Mouse (Mus musculus): Measurements from ENCODE around the gene Gzmk. TPM values are rescaled to one million over a fixed set of nuclear protein-coding genes. Genes with fewer than 3 reads are reported as not detected.

The Gzmk gene
- polyA plus RNA-seq, 1 experiment: not detected

DNA sequence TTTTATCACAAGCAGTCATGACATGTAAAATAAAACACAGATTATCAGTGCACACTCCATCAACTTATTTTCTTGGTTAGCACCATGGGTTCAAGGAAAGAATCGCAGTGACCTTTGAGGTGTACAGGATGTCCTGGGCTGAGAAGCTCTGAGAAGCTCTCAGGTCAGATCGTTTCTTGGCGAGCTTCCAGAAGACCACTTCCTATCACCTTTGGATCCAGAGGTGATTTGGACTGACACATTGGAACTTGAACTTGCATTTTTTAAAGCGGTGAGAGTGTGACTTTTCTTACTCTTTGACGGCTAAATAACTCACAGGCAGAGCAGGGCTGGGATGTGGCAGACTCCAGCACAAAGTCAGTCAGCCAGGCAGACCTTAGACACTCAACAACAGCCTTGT lies 20.4 kb downstream of the Gzmk start:
- Histone ChIP-seq H3K4me1 (peaks cover 4% of the 10 kb centered on the region; the same call in 1 of the 2 replicates), H3K4me3 (replicated peaks) (no peak overlapping the region), H3K9me3 (peaks cover 6% of the 10 kb centered on the region; the same call in 1 of the 2 replicates), H3K36me3 (replicated peaks; ENCODE audit: low read length) (no peaks in the 10 kb centered on the region), H3K27me3 (replicated peaks) (peaks cover 12% of the 10 kb centered on the region)
- no peak for TF ChIP-seq FLI1 (IDR thresholded peaks at IDR 0.05; ENCODE audit: low read length)
- no peak for TF ChIP-seq GATA1 (IDR thresholded peaks at IDR 0.05; ENCODE audit: borderline replicate concordance, low read length)

DNA sequence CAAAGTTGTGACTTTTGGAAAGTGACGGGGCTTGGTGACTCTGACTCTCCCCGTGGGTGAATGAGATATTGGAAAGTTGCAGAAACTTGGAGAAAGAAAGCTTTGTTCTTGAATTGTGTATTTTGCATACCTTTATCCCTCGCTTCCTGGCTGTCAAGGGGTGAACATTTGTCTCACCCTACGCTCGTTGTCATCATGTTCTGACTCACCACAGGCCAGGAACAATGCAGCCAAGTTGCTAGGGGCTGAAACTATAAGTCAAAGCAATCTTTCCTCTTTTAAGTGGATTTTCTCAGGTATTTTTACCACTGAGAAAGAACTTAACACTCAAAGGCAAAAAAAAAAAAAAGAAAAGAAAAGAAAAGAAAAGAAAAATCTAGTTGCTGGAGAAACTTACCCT lies 22.6 kb downstream of the Gzmk start:
- TF ChIP-seq FLI1 (IDR thresholded peaks at IDR 0.05; ENCODE audit: low read length): no peak
- TF ChIP-seq GATA1 (IDR thresholded peaks at IDR 0.05; ENCODE audit: borderline replicate concordance, low read length): no peak
- no peaks in the 10 kb centered on the region for H3K36me3 ChIP-seq (replicated peaks; ENCODE audit: low read length)
- H3K4me1 ChIP-seq: peaks cover 2% of the 10 kb centered on the region; the same call in 1 of the 2 replicates
- H3K27me3 ChIP-seq (replicated peaks): no peaks in the 10 kb centered on the region
- no peak overlapping the region for H3K4me3 ChIP-seq (replicated peaks)
- 0 out of 2 replicates have a peak, but pooled peaks cover 2% of the 10 kb centered on the region for H3K9me3 ChIP-seq

DNA sequence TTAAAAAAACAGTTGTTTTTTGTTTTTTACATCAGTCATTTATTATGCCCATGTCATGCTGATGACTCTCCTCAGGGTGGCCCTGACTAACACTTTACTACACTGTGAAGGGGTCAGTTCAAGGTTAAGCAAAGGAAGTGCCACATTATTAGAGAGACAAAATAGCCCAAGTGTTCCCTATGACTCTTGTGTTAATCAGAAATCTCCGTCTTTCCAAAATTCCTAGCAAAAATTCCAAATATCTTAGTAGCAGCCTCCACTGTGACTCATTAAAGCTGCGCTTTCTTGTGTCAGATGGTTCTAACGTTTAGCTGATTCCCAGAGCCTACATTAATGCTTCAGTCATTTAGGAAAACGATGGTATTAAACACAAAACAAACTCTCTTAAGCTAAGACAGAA lies 23.5 kb downstream of the Gzmk start:
- TF ChIP-seq GATA1 (IDR thresholded peaks at IDR 0.05; ENCODE audit: borderline replicate concordance, low read length) (no peak), FLI1 (IDR thresholded peaks at IDR 0.05; ENCODE audit: low read length) (no peak)
- Histone ChIP-seq H3K27me3 (replicated peaks) (no peaks in the 10 kb centered on the region), H3K9me3 (no peaks in the 10 kb centered on the region), H3K4me3 (replicated peaks) (no peak overlapping the region), H3K36me3 (replicated peaks; ENCODE audit: low read length) (no peaks in the 10 kb centered on the region), H3K4me1 (peaks cover 9% of the 10 kb centered on the region; the same call in 1 of the 2 replicates)

DNA sequence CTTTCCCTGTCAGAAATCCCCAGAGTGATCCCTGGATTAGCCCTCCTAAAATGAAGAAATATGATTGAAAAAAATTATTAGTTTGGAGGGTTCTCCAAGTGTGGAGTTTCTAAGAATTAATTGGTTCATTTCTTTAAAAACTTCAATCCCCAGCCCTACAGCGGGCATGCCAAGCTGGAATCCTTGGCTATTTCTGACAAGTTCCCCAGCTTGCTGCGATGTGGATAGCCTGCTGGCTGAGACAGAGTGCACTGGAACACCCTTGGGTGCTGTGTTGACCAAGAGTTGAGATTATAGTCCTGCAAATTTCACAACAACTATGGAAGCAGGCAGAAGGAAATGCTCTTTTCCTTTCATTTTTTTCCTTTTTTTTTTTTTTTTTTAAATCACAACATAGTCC lies 24.1 kb downstream of the Gzmk start:
- Histone ChIP-seq H3K9me3 (no peaks in the 10 kb centered on the region), H3K36me3 (replicated peaks; ENCODE audit: low read length) (no peaks in the 10 kb centered on the region), H3K4me1 (peaks cover 9% of the 10 kb centered on the region; the same call in 1 of the 2 replicates), H3K27me3 (replicated peaks) (no peaks in the 10 kb centered on the region), H3K4me3 (replicated peaks) (no peak overlapping the region)
- TF ChIP-seq GATA1 (IDR thresholded peaks at IDR 0.05; ENCODE audit: borderline replicate concordance, low read length) (no peak), FLI1 (IDR thresholded peaks at IDR 0.05; ENCODE audit: low read length) (no peak)

DNA sequence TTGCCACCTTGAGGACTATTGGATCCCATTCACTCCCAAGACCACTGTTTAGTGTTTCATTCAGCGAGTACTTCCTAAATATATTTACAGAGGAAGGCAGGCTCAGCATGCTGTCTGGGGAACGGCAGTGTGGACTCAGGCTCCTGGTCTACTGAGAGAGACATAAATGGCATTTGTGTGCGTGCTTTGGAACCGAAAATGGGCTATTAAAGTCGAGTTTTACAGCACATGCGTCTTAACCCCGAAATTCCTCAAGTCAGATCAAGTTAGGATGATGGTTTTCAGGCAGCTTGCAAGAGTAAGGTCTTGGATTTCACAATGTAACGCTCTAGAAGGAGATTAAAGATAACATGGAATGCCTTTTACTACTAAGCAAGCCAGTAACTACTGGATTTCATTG lies 25.0 kb downstream of the Gzmk start:
- Histone ChIP-seq H3K4me1 (peaks cover 9% of the 10 kb centered on the region; the same call in 1 of the 2 replicates), H3K9me3 (no peaks in the 10 kb centered on the region), H3K27me3 (replicated peaks) (no peaks in the 10 kb centered on the region), H3K4me3 (replicated peaks) (no peak overlapping the region), H3K36me3 (replicated peaks; ENCODE audit: low read length) (no peaks in the 10 kb centered on the region)
- TF ChIP-seq FLI1 (IDR thresholded peaks at IDR 0.05; ENCODE audit: low read length) (no peak), GATA1 (IDR thresholded peaks at IDR 0.05; ENCODE audit: borderline replicate concordance, low read length) (no peak)

DNA sequence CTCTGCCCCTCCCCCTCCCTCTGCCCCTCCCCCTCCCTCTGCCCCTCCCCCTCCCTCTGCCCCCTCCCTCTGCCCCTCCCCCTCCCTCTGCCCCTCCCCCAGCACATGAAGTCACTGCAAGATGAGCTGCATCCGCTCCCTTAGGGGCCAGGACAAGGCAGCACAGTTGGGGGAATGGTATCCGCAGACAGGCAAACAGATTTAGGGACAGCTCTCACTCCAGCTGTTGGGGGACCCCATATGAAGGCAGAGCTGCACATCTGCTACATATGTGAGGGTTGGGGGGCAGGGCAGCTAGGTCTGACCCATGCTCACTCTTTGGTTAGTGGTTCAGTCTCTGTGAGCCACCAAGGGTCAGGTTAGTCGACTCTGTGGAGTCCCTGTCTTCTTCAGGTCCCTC lies 26.4 kb downstream of the Gzmk start:
- Histone ChIP-seq H3K9me3 (no peaks in the 10 kb centered on the region), H3K27me3 (replicated peaks) (no peaks in the 10 kb centered on the region), H3K36me3 (replicated peaks; ENCODE audit: low read length) (no peaks in the 10 kb centered on the region), H3K4me3 (replicated peaks) (no peak overlapping the region), H3K4me1 (peaks cover 9% of the 10 kb centered on the region; the same call in 1 of the 2 replicates)
- TF ChIP-seq FLI1 (IDR thresholded peaks at IDR 0.05; ENCODE audit: low read length): no peak

DNA sequence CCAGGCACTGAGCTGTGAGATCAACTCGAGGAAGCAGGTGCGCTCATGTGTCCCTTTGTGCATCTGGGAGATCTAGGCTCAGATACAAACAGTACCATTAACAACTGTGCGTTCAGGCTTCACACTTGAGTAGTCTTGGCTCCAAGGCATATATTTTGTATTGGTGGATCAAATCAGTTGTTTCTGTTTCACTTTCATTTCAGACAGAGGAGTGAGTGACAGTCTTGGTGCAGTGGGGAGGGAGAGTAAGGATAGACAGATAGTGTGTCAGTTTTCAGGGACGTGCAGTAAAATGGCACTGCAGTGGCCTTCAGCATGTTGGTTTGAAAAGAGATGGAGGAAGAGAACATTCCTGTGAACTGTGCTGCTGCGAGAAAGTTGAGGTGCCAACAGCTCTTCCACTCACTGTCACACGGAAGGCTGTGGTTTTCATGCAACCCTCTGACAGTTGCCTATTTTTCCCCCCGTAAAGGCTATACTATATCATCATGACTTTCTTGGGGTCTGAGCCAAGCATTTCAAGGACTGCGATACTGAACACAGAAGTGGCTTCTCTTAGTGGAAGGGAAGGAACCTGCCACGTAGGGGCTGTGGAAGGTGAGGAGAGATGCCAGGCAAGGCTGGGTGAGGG lies 27.7 kb downstream of the Gzmk start:
- Histone ChIP-seq H3K9me3 (no peaks in the 10 kb centered on the region), H3K36me3 (replicated peaks; ENCODE audit: low read length) (no peaks in the 10 kb centered on the region), H3K4me1 (peaks cover 9% of the 10 kb centered on the region; the same call in 1 of the 2 replicates), H3K4me3 (replicated peaks) (peak overlapping the region; percentile 86), H3K27me3 (replicated peaks) (no peaks in the 10 kb centered on the region)
- TF ChIP-seq GATA1 (IDR thresholded peaks at IDR 0.05; ENCODE audit: borderline replicate concordance, low read length): no peak

DNA sequence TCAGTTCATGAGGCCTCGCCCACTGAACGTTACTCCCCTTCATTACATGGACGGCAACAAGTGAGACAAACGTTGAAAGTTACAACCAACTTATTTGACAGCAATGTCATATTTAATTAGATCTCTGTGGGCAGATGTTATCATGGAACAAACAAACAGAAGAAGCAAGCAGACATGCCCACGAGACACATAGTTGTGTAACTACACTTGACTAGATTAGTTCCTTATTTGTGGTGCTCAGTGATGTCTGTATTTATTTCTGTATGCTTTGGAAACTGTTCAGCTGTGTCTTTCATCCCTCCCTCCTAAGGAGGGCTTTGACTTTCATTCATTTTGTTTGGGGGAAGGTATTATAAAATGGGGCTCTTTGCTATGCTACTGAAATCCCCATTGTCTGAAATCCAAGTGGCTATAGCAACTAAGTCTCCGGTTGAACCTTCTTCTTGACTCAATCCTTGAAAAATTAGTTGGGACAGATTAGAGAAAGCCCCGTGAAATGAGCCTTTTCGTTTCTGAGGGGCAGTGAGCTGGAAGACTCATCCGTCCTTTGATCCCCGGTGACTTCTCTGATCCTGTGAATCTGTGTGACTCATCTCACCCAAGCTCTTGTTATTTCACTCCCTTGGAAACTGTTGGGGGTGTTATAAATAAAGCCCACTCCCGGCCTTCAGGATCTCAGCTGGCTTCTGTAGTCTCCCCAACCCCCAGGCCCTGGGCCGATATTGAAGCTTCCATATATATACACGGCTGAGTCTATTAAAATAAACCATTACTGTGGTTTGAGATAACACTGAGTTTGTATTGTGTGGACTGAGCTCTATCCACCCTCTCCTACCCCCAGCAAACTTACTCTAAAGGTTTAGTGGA lies 28.7 kb downstream of the Gzmk start:
- H3K4me3 ChIP-seq (replicated peaks): no peak overlapping the region
- no peaks in the 10 kb centered on the region for H3K36me3 ChIP-seq (replicated peaks; ENCODE audit: low read length)
- H3K4me1 ChIP-seq: peaks cover 9% of the 10 kb centered on the region; the same call in 1 of the 2 replicates
- no peak for TF ChIP-seq FLI1 (IDR thresholded peaks at IDR 0.05; ENCODE audit: low read length)
- no peak for TF ChIP-seq GATA1 (IDR thresholded peaks at IDR 0.05; ENCODE audit: borderline replicate concordance, low read length)
- no peaks in the 10 kb centered on the region for H3K9me3 ChIP-seq
- no peaks in the 10 kb centered on the region for H3K27me3 ChIP-seq (replicated peaks)

DNA sequence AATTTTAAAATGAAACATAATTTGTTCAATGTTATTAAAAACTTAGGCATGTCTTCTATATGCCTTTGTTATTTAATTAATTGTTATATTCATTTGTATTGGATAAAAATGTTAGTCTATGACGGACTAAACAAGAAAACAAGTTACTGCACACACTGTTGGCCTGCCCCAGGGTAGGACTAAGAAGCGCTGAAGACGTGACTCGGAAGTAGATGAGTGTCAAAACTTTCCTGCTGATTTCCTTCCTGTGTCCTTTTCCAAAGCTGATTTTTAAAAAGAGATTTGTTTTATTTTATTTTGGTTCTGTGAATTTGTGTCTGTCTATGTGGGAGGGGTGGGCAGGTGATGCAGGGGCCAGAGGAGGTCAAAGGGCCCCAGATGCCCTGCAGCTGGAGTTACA lies 42.0 kb downstream of the Gzmk start:
- Histone ChIP-seq H3K4me1 (no peaks in the 10 kb centered on the region), H3K27me3 (replicated peaks) (no peaks in the 10 kb centered on the region), H3K9me3 (peaks cover 19% of the 10 kb centered on the region), H3K4me3 (replicated peaks) (no peak overlapping the region), H3K36me3 (replicated peaks; ENCODE audit: low read length) (no peaks in the 10 kb centered on the region)
- TF ChIP-seq GATA1 (IDR thresholded peaks at IDR 0.05; ENCODE audit: borderline replicate concordance, low read length) (no peak), FLI1 (IDR thresholded peaks at IDR 0.05; ENCODE audit: low read length) (no peak)

DNA sequence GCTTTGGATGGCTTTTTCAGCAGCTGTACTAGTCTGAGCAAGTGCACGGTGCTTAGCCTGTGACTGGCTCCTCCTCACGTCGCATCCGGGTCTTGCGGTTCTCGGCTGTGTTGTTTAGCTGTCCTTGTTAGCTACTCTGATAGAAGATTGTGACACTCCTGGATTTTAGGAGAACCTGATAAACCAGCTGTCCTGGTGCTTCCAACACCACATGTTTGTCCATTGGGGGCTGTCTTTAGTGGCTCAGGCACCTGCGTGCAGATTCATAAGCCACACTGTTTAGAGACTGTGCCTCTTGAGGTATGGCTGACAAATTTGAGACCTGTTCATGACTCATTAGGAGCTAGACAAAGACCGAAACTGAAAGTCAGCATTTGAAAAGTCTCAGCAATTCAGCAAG lies 42.4 kb downstream of the Gzmk start:
- Histone ChIP-seq H3K36me3 (replicated peaks; ENCODE audit: low read length) (no peaks in the 10 kb centered on the region), H3K4me3 (replicated peaks) (no peak overlapping the region), H3K9me3 (peaks cover 17% of the 10 kb centered on the region), H3K4me1 (no peaks in the 10 kb centered on the region), H3K27me3 (replicated peaks) (no peaks in the 10 kb centered on the region)
- TF ChIP-seq FLI1 (IDR thresholded peaks at IDR 0.05; ENCODE audit: low read length) (no peak), GATA1 (IDR thresholded peaks at IDR 0.05; ENCODE audit: borderline replicate concordance, low read length) (no peak)

Data from megakaryocyte, embryonic 14.5 days (primary cell).